Mouse (Mus musculus): Measurements from ENCODE around the gene Ugt1a1. TPM values are rescaled to one million over a fixed set of nuclear protein-coding genes. Genes with fewer than 3 reads are reported as not detected.

Gene Ugt1a1
- polyA plus RNA-seq, 1 experiment, result not detected

- TF ChIP-seq CTCF (IDR thresholded peaks at IDR 0.05; ENCODE audit: borderline replicate concordance, insufficient read depth, low read length), result no peak
- peak; percentile 76 for TF ChIP-seq POLR2A (IDR thresholded peaks at IDR 0.05; ENCODE audit: low read depth, low read length)
- no peaks in the 10 kb centered on the region for H3K4me1 ChIP-seq (ENCODE audit: control insufficient read depth, insufficient read depth, low read length)
- no peak within 1 kb of the TSS for H3K27ac ChIP-seq (ENCODE audit: insufficient read depth, low read length)
- peak within 1 kb of the TSS; percentile 44 for H3K4me3 ChIP-seq (ENCODE audit: insufficient read depth, low read length)
Observed at GRCm38 (mm10) chr1:88205294-88205922, 6.4 kb upstream of the Ugt1a1 start, which contains the start of gene Dnajb3. TSS of gene Dnajb3 (minus strand) at chr1:88205782.

- TF ChIP-seq CTCF (IDR thresholded peaks at IDR 0.05; ENCODE audit: borderline replicate concordance, insufficient read depth, low read length), result no peak
- TF ChIP-seq POLR2A (IDR thresholded peaks at IDR 0.05; ENCODE audit: low read depth, low read length), result no peak
- Histone ChIP-seq H3K27ac (ENCODE audit: insufficient read depth, low read length) (no peak overlapping the region), H3K4me1 (ENCODE audit: control insufficient read depth, insufficient read depth, low read length) (no peaks in the 10 kb centered on the region)
Observed at GRCm38 (mm10) chr1:88206843-88207479, 4.8 kb upstream of the Ugt1a1 start.

GRCm38 (mm10) chr1:88212341-88213045 lies 734 bp downstream of the Ugt1a1 start:
- H3K4me3 ChIP-seq (ENCODE audit: insufficient read depth, low read length), result no peak overlapping the region
- no peak overlapping the region for H3K27ac ChIP-seq (ENCODE audit: insufficient read depth, low read length)
- no peaks in the 10 kb centered on the region for H3K4me1 ChIP-seq (ENCODE audit: control insufficient read depth, insufficient read depth, low read length)
- TF ChIP-seq POLR2A (IDR thresholded peaks at IDR 0.05; ENCODE audit: low read depth, low read length), result no peak
- TF ChIP-seq CTCF (IDR thresholded peaks at IDR 0.05; ENCODE audit: borderline replicate concordance, insufficient read depth, low read length), result no peak

More at GRCm38 (mm10) chr1:88206843-88207479, 4.8 kb upstream of the Ugt1a1 start:
- H3K4me3 ChIP-seq (ENCODE audit: insufficient read depth, low read length), result no peak overlapping the region

GRCm38 (mm10) chr1:88213061-88213460 lies 1.3 kb downstream of the Ugt1a1 start:
- TF ChIP-seq POLR2A (IDR thresholded peaks at IDR 0.05; ENCODE audit: low read depth, low read length) (no peak), CTCF (IDR thresholded peaks at IDR 0.05; ENCODE audit: borderline replicate concordance, insufficient read depth, low read length) (no peak)
- Histone ChIP-seq H3K4me1 (ENCODE audit: control insufficient read depth, insufficient read depth, low read length) (no peaks in the 10 kb centered on the region), H3K27ac (ENCODE audit: insufficient read depth, low read length) (no peak overlapping the region), H3K4me3 (ENCODE audit: insufficient read depth, low read length) (no peak overlapping the region)

GRCm38 (mm10) chr1:88213766-88214461 lies 2.2 kb downstream of the Ugt1a1 start:
- H3K4me3 ChIP-seq (ENCODE audit: insufficient read depth, low read length), result no peak overlapping the region
- no peaks in the 10 kb centered on the region for H3K4me1 ChIP-seq (ENCODE audit: control insufficient read depth, insufficient read depth, low read length)
- TF ChIP-seq CTCF (IDR thresholded peaks at IDR 0.05; ENCODE audit: borderline replicate concordance, insufficient read depth, low read length), result no peak
- no peak overlapping the region for H3K27ac ChIP-seq (ENCODE audit: insufficient read depth, low read length)

GRCm38 (mm10) chr1:88214462-88214952 lies 2.7 kb downstream of the Ugt1a1 start:
- no peak for TF ChIP-seq CTCF (IDR thresholded peaks at IDR 0.05; ENCODE audit: borderline replicate concordance, insufficient read depth, low read length)
- no peak for TF ChIP-seq POLR2A (IDR thresholded peaks at IDR 0.05; ENCODE audit: low read depth, low read length)
- Histone ChIP-seq H3K4me3 (ENCODE audit: insufficient read depth, low read length) (no peak overlapping the region), H3K4me1 (ENCODE audit: control insufficient read depth, insufficient read depth, low read length) (no peaks in the 10 kb centered on the region), H3K27ac (ENCODE audit: insufficient read depth, low read length) (no peak overlapping the region)

GRCm38 (mm10) chr1:88215466-88216380 lies 4.0 kb downstream of the Ugt1a1 start:
- H3K27ac ChIP-seq (ENCODE audit: insufficient read depth, low read length), result no peak overlapping the region
- H3K4me1 ChIP-seq (ENCODE audit: control insufficient read depth, insufficient read depth, low read length), result no peaks in the 10 kb centered on the region
- TF ChIP-seq CTCF (IDR thresholded peaks at IDR 0.05; ENCODE audit: borderline replicate concordance, insufficient read depth, low read length) (no peak), POLR2A (IDR thresholded peaks at IDR 0.05; ENCODE audit: low read depth, low read length) (no peak)
- H3K4me3 ChIP-seq (ENCODE audit: insufficient read depth, low read length), result no peak overlapping the region

- Histone ChIP-seq H3K4me3 (ENCODE audit: insufficient read depth, low read length) (no peak overlapping the region), H3K4me1 (ENCODE audit: control insufficient read depth, insufficient read depth, low read length) (no peaks in the 10 kb centered on the region), H3K27ac (ENCODE audit: insufficient read depth, low read length) (no peak overlapping the region)
- TF ChIP-seq POLR2A (IDR thresholded peaks at IDR 0.05; ENCODE audit: low read depth, low read length) (no peak), CTCF (IDR thresholded peaks at IDR 0.05; ENCODE audit: borderline replicate concordance, insufficient read depth, low read length) (no peak)
Observed at GRCm38 (mm10) chr1:88216551-88216950, 4.8 kb downstream of the Ugt1a1 start.

Measured in embryonic fibroblast, embryonic 13.5 days (primary cell).